Mouse (Mus musculus) ES-Bruce4 (cell line): ENCODE results near the gene Pdgfa.

Experiments used
- CTCF ChIP-seq: IDR thresholded peaks from one replicate; pipeline ENCODE4 v1.8.1; 2011; ENCODE audit warnings: low read depth, low read length
- EP300 ChIP-seq: IDR thresholded peaks from 2 replicates; pipeline ENCODE4 v1.6.1; 2011; ENCODE audit warnings: low read depth, low read length; ENCODE audit not compliant: insufficient read depth
- POLR2A ChIP-seq: IDR thresholded peaks from one replicate; pipeline ENCODE4 v1.8.1; 2011; ENCODE audit warnings: low read length; ENCODE audit not compliant: insufficient read depth

DNA sequence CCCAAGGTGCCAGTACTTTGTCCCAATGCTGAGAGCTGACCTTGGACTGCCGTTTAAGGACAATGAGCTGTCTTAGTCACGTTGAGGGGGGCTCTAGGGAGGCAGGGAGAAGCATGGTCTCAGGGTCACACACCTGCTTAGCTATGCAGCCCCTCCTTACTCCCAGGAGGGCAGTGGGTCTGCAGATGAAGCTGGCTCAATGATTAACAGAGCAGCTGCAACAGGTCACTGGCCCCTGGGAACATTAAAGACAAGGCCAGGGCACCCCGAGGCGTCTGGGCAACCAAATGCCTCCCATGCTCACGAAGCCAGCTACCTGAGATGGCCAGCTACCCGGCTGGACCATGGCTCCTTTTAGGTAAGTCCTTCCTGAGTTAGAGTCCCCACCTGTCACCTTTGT, 23.4 kb upstream of the Pdgfa start:
- no peak for TF ChIP-seq CTCF
- no peak for TF ChIP-seq POLR2A
- no peak for TF ChIP-seq EP300
